Mouse (Mus musculus): Measurements from ENCODE around the gene Frmpd4.

- no peak for TF ChIP-seq POLR2A (IDR thresholded peaks at IDR 0.05; ENCODE audit: control insufficient read depth, low read depth, low read length)
- no peak for TF ChIP-seq CTCF (IDR thresholded peaks at IDR 0.05; ENCODE audit: control insufficient read depth, insufficient read depth, insufficient replicate concordance, low read depth, low read length)
These were observed 7.8 kb downstream of the Frmpd4 start for GRCm38 (mm10) chrX:168569231-168569630.
